Mouse (Mus musculus): Measurements from ENCODE around the gene Pcsk4. TPM values are rescaled to one million over a fixed set of nuclear protein-coding genes. Genes with fewer than 3 reads are reported as not detected.

The Pcsk4 gene
- polyA plus RNA-seq, 1 experiment from 2014 or later, result 4.5 TPM

DNA sequence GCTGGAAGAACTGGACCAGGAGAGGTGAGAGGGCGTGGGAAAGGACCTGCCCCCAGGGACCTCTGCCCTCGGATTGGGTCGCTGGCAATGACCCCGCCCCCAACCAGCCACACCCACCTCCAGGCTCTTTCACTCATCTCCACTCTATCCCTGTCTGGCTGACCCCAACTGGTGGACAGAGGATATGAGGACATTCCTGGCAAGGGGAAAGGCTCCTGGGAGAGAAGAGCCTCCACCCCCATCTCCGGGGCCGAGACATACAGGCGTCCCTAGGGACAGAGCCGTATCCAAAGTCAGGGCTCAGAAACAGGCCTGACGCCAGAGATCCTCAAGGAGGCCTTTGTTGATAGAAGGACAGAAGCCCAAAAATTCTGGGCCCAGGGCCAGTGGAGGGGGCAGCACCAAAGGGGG lies 26.8 kb downstream of the Pcsk4 start:
- peaks cover 8% of the 10 kb centered on the region; the same call in 1 of the 2 replicates for H3K4me1 ChIP-seq (ENCODE audit: control insufficient read depth, insufficient read depth, low read length)
- H3K4me3 ChIP-seq (ENCODE audit: low read depth, low read length), result no peak overlapping the region
- 0 out of 2 replicates have a peak, but pooled peaks have one; percentile 7 for ATAC-seq (ENCODE audit: insufficient number of reproducible peaks, insufficient read depth, low FRiP score, low read depth)
- H3K27me3 ChIP-seq (ENCODE audit: control insufficient read depth, insufficient read depth, low read length), result peaks cover 45% of the 10 kb centered on the region
- H3K9ac ChIP-seq (replicated peaks; ENCODE audit: low read depth, low read length), result no peak overlapping the region
- no peaks in the 10 kb centered on the region for H3K9me3 ChIP-seq (ENCODE audit: control insufficient read depth, low read depth, low read length)
- no peaks in the 10 kb centered on the region for H3K36me3 ChIP-seq (ENCODE audit: control insufficient read depth, insufficient read depth, low read length)
- no peak overlapping the region; the same call in 1 of the 2 replicates for H3K4me2 ChIP-seq (replicated peaks; ENCODE audit: low read depth, low read length)
- WGBS, result 15% methylated on average over 9 of the region's 9 CpGs
- H3K27ac ChIP-seq (ENCODE audit: low read length), result no peak overlapping the region

DNA sequence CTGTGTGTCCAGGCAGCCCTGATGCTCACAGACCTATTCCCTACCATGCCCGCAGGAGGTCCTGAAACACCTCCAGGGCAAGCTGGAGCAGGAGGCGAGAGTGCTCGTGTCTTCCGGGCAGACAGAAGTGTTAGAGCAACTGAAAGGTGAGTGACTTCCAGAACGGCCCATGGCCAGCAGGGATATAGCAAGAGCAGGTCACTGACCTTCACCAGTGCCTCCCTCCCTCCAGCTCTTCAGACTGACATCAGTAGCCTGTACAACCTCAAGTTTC lies 27.3 kb downstream of the Pcsk4 start:
- Histone ChIP-seq H3K27ac (ENCODE audit: low read length) (no peak overlapping the region), H3K36me3 (ENCODE audit: control insufficient read depth, insufficient read depth, low read length) (no peaks in the 10 kb centered on the region), H3K27me3 (ENCODE audit: control insufficient read depth, insufficient read depth, low read length) (peaks cover 45% of the 10 kb centered on the region), H3K4me3 (ENCODE audit: low read depth, low read length) (no peak overlapping the region), H3K4me2 (replicated peaks; ENCODE audit: low read depth, low read length) (no peak overlapping the region; the same call in 1 of the 2 replicates), H3K4me1 (ENCODE audit: control insufficient read depth, insufficient read depth, low read length) (peaks cover 8% of the 10 kb centered on the region; the same call in 1 of the 2 replicates), H3K9ac (replicated peaks; ENCODE audit: low read depth, low read length) (no peak overlapping the region), H3K9me3 (ENCODE audit: control insufficient read depth, low read depth, low read length) (no peaks in the 10 kb centered on the region)
- 52% methylated on average over 5 of the region's 5 CpGs for WGBS
- ATAC-seq (ENCODE audit: insufficient number of reproducible peaks, insufficient read depth, low FRiP score, low read depth), result no peak

DNA sequence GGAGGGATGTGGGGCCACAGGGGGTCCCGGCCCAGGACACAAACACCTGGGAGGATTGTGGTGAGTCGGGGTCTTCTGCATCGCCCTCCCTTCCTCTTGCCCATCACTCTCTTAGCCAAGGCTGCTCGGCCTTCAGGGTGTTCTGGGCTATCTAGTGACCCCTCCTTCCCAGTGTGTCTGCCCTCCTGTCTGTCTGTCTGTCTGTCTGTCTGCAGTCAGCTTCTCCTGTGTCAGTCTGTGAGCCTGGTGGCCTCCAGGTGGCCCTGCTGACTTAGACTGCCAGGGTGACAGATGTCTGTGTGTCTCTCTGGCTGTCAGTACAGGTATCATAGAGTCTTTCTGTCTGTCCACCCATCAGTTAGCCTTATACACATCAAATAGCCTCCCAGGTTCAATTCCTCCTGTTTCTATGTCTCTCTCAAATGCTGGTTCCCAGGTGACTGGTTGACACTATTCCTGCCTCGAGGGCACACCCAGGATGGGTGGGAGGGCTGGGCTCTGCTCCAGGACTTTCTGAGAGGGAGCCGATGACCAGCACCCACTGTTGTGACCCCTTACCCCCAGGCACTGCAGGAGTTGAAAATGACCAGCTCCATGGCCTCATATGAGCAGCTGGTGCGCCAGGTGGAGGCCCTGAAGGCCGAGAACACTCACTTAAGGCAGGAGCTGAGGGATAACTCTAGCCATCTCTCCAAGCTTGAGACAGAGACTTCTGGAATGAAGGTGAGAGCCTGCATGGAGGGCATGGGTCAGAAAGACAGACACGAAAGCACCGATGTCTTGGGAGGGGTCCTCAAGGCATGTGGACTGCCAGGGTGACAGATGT lies 27.8 kb downstream of the Pcsk4 start:
- H3K4me3 ChIP-seq (ENCODE audit: low read depth, low read length), result no peak overlapping the region
- H3K27me3 ChIP-seq (ENCODE audit: control insufficient read depth, insufficient read depth, low read length), result peaks cover 45% of the 10 kb centered on the region
- H3K9me3 ChIP-seq (ENCODE audit: control insufficient read depth, low read depth, low read length), result no peaks in the 10 kb centered on the region
- no peak for ATAC-seq (ENCODE audit: insufficient number of reproducible peaks, insufficient read depth, low FRiP score, low read depth)
- peaks cover 8% of the 10 kb centered on the region; the same call in 1 of the 2 replicates for H3K4me1 ChIP-seq (ENCODE audit: control insufficient read depth, insufficient read depth, low read length)
- no peak overlapping the region; the same call in 1 of the 2 replicates for H3K9ac ChIP-seq (replicated peaks; ENCODE audit: low read depth, low read length)
- no peaks in the 10 kb centered on the region for H3K36me3 ChIP-seq (ENCODE audit: control insufficient read depth, insufficient read depth, low read length)
- H3K4me2 ChIP-seq (replicated peaks; ENCODE audit: low read depth, low read length), result no peak overlapping the region
- H3K27ac ChIP-seq (ENCODE audit: low read length), result no peak overlapping the region
- 83% methylated on average over 10 of the region's 10 CpGs for WGBS

DNA sequence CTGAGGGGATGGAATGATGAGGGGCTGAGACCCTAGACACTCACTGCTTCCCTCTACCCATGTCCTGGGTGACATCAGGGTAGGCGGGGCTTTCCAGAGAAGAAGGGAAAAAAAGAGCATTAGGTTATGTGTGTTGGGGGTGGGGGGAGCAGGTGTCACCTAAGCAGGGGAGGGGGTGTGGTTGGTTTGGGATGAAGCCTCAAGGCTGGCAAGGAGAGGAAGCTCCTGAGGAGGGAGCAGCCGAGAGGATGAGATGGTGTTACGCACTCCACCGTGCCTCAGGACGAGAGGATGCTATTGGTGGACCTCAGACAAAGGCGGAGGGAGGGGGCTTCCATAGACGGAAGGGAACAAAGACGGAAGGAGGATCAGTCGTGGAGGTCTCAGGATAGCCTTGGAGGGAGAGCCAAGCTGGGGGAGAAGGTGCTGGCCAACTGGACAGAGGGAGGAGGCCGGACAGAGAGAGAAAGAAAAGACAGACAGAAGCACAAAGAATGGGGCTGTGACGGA lies 28.6 kb downstream of the Pcsk4 start:
- Histone ChIP-seq H3K4me2 (replicated peaks; ENCODE audit: low read depth, low read length) (no peak overlapping the region), H3K4me1 (ENCODE audit: control insufficient read depth, insufficient read depth, low read length) (peaks cover 12% of the 10 kb centered on the region; the same call in 1 of the 2 replicates), H3K36me3 (ENCODE audit: control insufficient read depth, insufficient read depth, low read length) (no peaks in the 10 kb centered on the region), H3K4me3 (ENCODE audit: low read depth, low read length) (no peak overlapping the region), H3K27me3 (ENCODE audit: control insufficient read depth, insufficient read depth, low read length) (peaks cover 45% of the 10 kb centered on the region), H3K27ac (ENCODE audit: low read length) (no peak overlapping the region), H3K9me3 (ENCODE audit: control insufficient read depth, low read depth, low read length) (no peaks in the 10 kb centered on the region), H3K9ac (replicated peaks; ENCODE audit: low read depth, low read length) (no peak overlapping the region)
- WGBS, result 36% methylated on average over 11 of the region's 11 CpGs
- no peak for ATAC-seq (ENCODE audit: insufficient number of reproducible peaks, insufficient read depth, low FRiP score, low read depth)

DNA sequence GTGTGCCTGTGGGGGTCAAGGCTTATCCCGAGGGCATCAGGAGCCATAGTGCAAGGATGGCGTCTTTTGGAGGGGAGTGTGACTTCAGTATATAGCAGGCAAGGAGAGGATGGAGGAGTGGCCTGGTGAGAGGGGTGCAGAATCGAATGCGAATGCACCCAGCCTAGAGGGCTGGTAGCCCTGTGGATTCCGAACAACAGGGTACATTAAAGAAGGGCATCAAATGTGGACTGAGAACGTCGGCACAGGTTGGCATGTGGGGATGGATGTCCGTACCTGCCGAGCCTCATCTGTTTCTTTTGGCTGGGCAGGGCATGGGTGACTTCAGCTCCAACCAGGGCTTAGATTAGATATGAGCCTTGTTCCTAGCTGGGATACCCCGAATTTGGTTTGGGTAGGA lies 29.5 kb downstream of the Pcsk4 start:
- Histone ChIP-seq H3K9me3 (ENCODE audit: control insufficient read depth, low read depth, low read length) (no peaks in the 10 kb centered on the region), H3K27me3 (ENCODE audit: control insufficient read depth, insufficient read depth, low read length) (peaks cover 37% of the 10 kb centered on the region), H3K4me2 (replicated peaks; ENCODE audit: low read depth, low read length) (no peak overlapping the region), H3K27ac (ENCODE audit: low read length) (no peak overlapping the region), H3K36me3 (ENCODE audit: control insufficient read depth, insufficient read depth, low read length) (peaks cover 2% of the 10 kb centered on the region), H3K4me3 (ENCODE audit: low read depth, low read length) (no peak overlapping the region), H3K9ac (replicated peaks; ENCODE audit: low read depth, low read length) (no peak overlapping the region), H3K4me1 (ENCODE audit: control insufficient read depth, insufficient read depth, low read length) (peaks cover 19% of the 10 kb centered on the region; the same call in 1 of the 2 replicates)
- 56% methylated on average over 10 of the region's 10 CpGs for WGBS
- no peak for ATAC-seq (ENCODE audit: insufficient number of reproducible peaks, insufficient read depth, low FRiP score, low read depth)

DNA sequence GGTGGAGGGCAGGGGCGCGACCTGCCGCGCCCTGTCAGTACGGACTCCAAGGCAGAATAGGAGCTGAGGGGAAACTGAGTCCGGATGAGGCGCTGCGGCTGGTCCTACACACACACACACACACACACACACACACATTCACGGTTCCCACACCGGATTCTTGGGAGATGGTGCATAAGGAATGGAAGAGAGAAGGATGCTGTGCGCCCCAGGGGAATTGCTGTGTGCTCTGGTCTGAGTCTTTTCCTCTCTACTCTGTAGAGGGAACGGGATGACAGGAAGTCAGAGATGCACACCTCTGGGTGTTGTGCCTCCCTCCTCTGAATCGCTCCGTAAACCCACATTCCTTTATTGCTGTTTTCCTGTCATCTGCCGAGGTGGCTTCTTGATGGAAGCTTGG lies 30.0 kb downstream of the Pcsk4 start:
- Histone ChIP-seq H3K4me1 (ENCODE audit: control insufficient read depth, insufficient read depth, low read length) (peaks cover 19% of the 10 kb centered on the region; the same call in 1 of the 2 replicates), H3K9ac (replicated peaks; ENCODE audit: low read depth, low read length) (0 out of 2 replicates have a peak overlapping the region, but pooled peaks have one; percentile 18), H3K27ac (ENCODE audit: low read length) (no peak overlapping the region), H3K27me3 (ENCODE audit: control insufficient read depth, insufficient read depth, low read length) (peaks cover 33% of the 10 kb centered on the region), H3K4me2 (replicated peaks; ENCODE audit: low read depth, low read length) (no peak overlapping the region), H3K9me3 (ENCODE audit: control insufficient read depth, low read depth, low read length) (no peaks in the 10 kb centered on the region), H3K4me3 (ENCODE audit: low read depth, low read length) (no peak overlapping the region), H3K36me3 (ENCODE audit: control insufficient read depth, insufficient read depth, low read length) (peaks cover 7% of the 10 kb centered on the region)
- 13% methylated on average over 15 of the region's 15 CpGs for WGBS
- no peak for ATAC-seq (ENCODE audit: insufficient number of reproducible peaks, insufficient read depth, low FRiP score, low read depth)

DNA sequence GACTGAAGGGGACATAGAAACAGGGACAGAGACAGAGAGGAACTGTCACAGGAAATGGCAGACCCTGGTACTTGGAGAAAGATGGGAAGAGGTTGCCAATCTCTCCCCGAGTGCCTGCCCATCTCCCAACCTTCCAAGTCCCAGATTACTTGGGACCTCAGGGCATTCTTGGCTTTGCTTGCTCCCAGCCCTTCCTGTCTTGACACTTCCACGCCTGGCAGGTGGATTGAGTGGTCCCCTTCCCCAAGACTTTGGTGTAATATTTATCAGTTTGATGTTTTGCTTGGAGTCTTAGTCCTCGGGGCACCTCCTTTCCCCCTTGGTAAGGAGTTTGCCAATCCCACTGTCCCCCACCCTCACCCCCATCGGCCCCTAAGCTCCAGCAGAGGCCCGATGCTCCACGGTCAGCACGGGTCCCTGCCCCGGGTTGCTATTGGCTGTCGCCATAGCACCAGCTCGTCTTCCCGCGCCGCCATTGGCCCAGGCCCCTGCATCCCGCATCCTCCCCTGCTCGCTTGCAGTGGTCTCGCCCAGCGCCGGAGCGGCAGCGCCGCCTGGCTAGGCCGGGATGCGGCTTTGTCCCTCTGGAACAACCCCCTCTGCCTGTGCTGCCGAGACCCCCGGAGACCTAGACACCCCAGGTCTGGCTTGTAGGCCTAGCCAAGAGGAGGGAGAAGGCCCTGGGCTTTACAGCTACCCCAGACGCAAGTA lies 30.6 kb downstream of the Pcsk4 start:
- Histone ChIP-seq H3K4me2 (replicated peaks; ENCODE audit: low read depth, low read length) (no peak overlapping the region), H3K4me1 (ENCODE audit: control insufficient read depth, insufficient read depth, low read length) (peaks cover 19% of the 10 kb centered on the region; the same call in 1 of the 2 replicates), H3K9me3 (ENCODE audit: control insufficient read depth, low read depth, low read length) (no peaks in the 10 kb centered on the region), H3K4me3 (ENCODE audit: low read depth, low read length) (no peak overlapping the region), H3K27ac (ENCODE audit: low read length) (no peak overlapping the region), H3K36me3 (ENCODE audit: control insufficient read depth, insufficient read depth, low read length) (peaks cover 13% of the 10 kb centered on the region), H3K27me3 (ENCODE audit: control insufficient read depth, insufficient read depth, low read length) (peaks cover 33% of the 10 kb centered on the region), H3K9ac (replicated peaks; ENCODE audit: low read depth, low read length) (0 out of 2 replicates have a peak overlapping the region, but pooled peaks have one; percentile 18)
- WGBS, result 3% methylated on average over 26 of the region's 26 CpGs
- no peak for ATAC-seq (ENCODE audit: insufficient number of reproducible peaks, insufficient read depth, low FRiP score, low read depth)

DNA sequence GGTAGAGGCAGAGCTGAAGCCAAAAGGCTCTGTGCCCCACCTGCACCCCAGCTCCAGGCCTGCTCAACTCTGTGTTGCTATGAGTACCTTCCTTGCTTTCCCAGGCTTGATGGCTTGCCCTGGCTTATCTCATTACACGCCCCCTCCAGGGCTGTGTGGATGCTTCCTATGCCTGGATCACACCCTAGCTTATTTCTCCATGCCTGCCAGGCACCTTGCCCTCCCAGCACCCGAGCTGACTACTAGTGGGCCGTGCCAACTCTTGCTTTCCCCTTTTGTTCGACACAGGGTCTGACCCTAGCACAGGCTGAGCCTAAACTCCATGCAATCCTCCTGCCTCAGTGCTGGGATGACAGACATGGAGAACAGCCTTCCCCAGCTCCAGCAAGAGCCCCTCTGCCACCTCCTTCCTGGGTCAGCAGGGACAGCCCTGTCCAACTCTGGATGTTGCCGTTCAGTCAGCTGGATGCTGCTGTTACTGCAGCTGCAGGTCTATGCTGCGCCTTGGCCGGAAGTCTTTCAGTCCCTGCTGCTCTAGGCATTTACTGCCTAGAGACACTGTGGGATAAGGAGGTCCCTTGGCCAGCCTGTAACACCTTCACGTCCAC lies 31.7 kb downstream of the Pcsk4 start:
- no peak overlapping the region for H3K27ac ChIP-seq (ENCODE audit: low read length)
- H3K4me2 ChIP-seq (replicated peaks; ENCODE audit: low read depth, low read length), result no peak overlapping the region
- peaks cover 13% of the 10 kb centered on the region for H3K36me3 ChIP-seq (ENCODE audit: control insufficient read depth, insufficient read depth, low read length)
- H3K9me3 ChIP-seq (ENCODE audit: control insufficient read depth, low read depth, low read length), result no peaks in the 10 kb centered on the region
- H3K4me1 ChIP-seq (ENCODE audit: control insufficient read depth, insufficient read depth, low read length), result peaks cover 21% of the 10 kb centered on the region; the same call in 1 of the 2 replicates
- H3K27me3 ChIP-seq (ENCODE audit: control insufficient read depth, insufficient read depth, low read length), result peaks cover 33% of the 10 kb centered on the region
- H3K4me3 ChIP-seq (ENCODE audit: low read depth, low read length), result no peak overlapping the region
- 72% methylated on average over 8 of the region's 8 CpGs for WGBS
- no peak for ATAC-seq (ENCODE audit: insufficient number of reproducible peaks, insufficient read depth, low FRiP score, low read depth)
- no peak overlapping the region for H3K9ac ChIP-seq (replicated peaks; ENCODE audit: low read depth, low read length)
